Mouse (Mus musculus) ES-Bruce4 (cell line): ENCODE results near the gene Chga.

Experiments used
- CTCF ChIP-seq: IDR thresholded peaks from one replicate; pipeline ENCODE4 v1.8.1; 2011; ENCODE audit warnings: low read depth, low read length
- EP300 ChIP-seq: IDR thresholded peaks from 2 replicates; pipeline ENCODE4 v1.6.1; 2011; ENCODE audit warnings: low read depth, low read length; ENCODE audit not compliant: insufficient read depth
- POLR2A ChIP-seq: IDR thresholded peaks from one replicate; pipeline ENCODE4 v1.8.1; 2011; ENCODE audit warnings: low read length; ENCODE audit not compliant: insufficient read depth

GRCm38 (mm10) chr12:102601847-102602246 is 47.1 kb downstream of the Chga start:
- TF ChIP-seq CTCF (no peak), EP300 (no peak), POLR2A (no peak)
